Mouse (Mus musculus) adrenal gland, postnatal 36 days (tissue): Measurements from ENCODE around the gene Dock1. TPM values are rescaled to one million over a fixed set of nuclear protein-coding genes. Genes with fewer than 3 reads are reported as not detected.
A peak's percentile ranks its signal among the peaks of the same experiment; 100 is the strongest.

Experiments used
- DNase-seq, 2 experiments: peaks; one replicate each; pipeline ENCODE4 v3.0.0; 2021; ENCODE audit warnings: mixed read lengths in 1 of 2
- total RNA-seq, 2 experiments: library from RNA; stranded (reverse); gene quantifications; 2 replicates each; pipeline ENCODE4 v1.2.3; 2021

The Dock1 gene
- total RNA-seq, 2 experiments from 2014 or later, result 148 to 181 TPM

DNA sequence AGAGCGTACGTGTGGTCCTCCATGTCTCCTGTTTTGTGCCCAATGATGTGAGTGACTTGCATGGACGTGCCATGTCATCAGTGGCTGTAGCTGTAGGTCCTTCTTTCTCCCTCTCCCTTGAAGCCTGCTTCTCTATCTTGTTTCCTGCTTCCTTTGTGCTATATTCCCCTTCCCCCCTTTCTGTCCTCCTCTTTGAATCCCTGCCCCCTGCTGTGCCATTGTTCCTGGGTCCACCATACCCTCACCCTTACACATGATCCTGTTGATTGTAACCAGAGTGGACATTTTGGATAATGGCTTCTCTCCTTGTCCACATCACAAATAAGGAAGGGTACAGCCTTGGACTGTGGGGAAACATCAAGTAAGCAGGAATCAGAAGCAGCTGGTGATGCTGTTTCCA lies 81.0 kb downstream of the Dock1 start:
- DNase-seq, result no peak

DNA sequence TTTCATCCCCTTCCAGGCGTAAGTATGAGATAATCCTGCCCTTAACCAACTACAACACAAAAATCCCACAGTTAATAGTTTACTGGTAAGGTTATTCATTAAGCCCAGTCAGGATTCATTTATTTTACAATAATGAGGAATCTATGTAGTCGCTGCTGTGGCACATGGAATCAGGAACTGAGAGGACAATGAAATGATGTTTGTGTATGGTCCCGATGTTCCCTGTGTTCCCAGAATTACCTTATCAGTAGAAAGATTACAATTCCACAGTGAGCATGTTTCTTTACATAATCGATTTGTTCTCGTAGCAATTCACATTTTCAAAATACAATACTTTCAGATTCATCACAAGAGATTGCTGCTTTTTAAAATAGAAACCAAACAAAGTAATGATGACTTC lies 83.0 kb downstream of the Dock1 start:
- no peak for DNase-seq

DNA sequence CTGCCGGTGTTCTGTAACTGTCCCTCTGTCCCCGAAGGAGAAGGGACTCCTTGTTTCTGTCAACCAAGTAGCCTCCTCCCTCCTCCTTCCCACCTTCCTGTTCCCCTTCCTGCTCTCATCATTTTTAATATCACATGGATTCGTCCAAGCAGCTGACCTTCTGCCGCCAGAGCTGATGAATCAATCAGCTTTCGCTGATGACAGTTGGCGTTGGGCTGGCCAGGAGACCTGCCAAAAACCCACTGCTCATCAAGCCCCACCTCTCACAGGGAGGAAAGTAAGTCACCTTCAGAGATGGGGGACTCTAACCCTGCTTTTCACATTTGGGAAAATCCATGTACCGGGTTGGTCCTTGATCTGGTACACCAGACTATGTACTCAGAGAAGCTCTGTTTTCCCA lies 87.2 kb downstream of the Dock1 start:
- peak; percentile 18 to 34 for DNase-seq

DNA sequence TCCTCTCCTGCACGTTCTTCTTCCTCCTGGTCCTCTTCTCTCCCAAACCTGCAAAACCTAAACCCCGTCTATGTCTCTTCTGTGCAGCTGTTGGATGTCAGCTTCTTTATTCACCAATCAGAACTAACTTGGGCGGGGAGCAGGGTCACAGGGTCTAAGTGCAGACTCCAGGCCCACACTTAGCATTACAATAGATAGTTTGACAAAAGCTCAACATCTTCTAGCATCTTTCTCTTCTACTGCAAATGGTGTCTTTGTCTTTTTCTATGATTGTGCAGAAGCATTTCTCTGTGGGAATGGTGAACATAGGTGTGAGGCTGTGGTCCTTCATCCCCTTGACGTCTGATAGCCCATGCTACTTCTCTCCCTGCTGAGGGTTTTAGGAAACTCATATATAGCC lies 91.3 kb downstream of the Dock1 start:
- no peak for DNase-seq

DNA sequence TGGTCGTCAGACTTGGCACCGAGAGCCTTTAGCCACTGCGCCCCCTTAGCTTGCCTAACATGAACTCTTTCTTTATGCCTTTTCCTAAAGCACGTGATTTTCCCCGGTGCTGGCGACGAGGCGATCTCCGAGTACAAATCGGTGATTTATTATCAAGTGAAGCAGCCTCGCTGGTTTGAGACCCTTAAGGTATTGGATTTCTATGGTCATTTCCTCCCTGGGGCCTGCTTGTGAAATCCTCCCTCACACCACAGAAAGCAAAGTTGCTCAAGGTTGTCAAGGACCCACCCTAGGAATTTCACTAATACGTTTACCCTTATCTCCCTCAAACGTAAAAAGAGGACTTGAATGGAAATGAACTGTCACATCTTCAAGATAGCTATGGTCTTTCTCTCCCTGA lies 94.7 kb downstream of the Dock1 start:
- no peak for DNase-seq

DNA sequence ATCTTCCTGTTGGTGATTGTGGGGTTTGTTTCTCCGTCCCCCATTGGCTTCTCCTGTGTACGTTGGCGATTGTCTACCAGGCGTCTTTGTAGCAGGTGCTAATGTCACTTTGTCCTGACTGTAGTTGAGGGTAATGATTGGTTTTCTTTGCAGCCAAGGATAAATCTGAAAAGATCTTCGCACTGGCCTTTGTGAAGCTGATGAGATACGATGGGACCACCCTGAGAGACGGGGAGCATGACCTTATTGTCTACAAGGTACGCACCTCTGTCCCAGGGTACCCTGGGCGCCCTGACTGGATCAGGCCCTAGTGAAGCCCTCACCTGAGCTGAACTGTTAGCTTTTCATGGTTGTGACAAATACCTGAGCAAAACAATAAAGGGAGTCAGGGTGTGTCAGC lies 100.9 kb downstream of the Dock1 start:
- no peak for DNase-seq

DNA sequence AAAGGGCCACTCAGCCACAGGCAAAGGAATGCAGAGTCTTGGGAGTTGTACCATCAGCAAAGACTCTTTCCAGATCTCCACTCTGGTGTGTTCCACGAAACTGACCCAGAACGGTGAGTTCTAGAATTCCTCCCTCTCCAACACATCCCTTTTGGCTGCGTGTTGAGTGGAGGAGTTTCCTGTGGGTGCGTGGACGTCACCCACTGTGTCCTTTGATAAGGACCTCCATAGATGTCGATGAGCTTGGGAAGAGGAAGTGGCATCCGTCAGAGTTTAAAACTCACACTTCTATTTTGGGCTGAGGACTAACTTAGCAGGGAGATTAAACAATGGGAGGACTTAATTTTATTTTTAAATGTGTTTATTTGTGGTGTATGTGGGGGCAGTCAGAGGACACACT lies 101.9 kb downstream of the Dock1 start:
- no peak for DNase-seq

DNA sequence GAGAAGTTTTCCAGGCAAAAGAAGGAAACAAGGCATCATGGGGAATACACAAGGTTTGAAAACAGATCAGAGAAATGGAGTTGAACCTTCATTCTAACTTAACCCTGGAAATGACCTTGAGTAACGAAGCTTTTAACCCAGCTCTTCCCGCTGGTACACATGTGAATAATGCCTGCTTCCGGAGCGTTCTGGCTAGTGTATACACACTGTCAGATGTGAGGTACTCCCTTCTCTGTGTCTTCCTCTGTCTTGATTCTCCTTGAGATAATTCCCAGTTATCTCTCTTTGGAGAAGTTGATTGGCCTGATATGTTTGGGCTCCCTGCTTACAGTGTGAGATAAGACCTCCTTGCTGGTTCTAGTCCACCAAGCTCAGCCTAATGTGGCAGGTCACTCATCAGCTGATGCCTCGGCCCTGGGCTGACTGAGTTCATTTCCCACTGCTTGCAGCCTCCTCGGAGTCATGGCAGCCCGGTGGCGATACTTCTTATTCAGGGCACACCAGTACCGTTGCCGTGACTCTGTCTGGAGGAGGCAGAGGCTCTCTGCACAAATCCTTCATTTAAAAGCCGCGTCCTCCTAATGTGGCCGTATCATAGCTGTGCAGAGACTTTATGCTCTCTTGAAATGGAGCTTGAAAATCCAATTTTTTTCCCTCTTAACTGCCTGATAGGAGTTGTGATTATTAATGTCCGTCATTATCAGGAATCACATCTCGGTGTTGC lies 102.6 kb downstream of the Dock1 start:
- DNase-seq, result no peak

DNA sequence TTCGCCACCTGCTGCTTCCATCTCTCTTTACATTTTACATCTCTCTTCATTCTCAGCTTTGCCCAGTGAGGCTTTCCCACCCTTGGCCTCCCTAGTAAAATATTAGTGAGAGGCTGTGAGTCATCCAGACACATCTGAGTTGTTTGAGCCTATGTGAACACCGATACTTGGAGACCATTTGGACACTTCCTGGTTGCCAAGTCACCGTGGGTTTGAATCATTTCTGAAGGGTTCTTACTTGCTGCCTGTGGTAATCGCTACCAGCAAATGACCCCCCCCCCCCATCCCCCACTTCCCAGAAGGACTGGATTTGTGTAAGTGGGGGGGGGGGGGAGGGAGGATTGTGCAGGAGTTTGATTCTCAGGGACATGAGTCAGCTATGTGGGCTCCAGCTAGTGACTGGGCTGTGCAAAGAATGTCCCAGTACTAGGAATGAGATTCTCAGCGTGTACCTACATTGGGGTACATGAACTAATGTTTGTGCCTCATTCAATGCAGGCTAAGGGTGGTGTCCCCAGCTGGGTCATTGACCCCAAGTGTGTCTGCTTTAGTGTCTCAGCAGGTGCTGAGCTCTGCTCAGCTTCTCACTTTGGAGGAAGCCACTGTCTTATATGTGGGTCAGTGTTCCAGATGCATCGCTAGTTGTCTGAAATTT lies 103.4 kb downstream of the Dock1 start:
- DNase-seq, result peak; percentile 24 to 33

DNA sequence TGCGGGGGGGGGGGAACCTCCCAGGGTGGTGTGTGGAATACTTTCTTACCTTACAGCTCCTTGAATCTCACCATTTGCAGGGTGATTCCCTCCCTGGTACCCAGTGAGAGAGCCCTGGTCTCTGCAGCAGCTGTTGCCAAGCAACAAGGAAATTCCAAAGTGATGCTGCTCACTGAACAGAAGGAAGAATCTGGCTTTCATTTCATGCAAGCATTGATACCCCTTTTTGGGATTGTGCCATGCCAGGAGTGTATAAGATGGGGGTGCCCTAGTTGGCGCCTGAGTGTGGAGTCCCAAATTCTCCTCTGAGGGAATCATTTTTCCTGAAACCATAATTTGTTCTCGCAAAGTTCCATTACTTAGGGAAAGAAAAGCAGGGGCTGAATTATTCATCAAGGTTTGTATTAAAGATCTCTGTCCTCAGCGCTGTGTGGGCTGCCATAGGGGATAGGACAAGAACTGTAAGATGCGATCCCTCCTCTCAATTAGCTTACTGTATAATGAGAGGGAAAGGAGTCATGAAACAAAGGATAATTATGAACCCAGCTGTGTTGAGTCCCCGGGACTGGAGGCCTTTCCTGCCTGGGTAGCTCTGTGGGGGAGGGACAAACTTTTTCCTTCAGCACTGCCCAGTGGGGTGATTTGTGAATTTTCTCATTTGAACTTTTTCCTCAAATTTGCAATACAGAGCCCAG lies 104.2 kb downstream of the Dock1 start:
- no peak for DNase-seq

DNA sequence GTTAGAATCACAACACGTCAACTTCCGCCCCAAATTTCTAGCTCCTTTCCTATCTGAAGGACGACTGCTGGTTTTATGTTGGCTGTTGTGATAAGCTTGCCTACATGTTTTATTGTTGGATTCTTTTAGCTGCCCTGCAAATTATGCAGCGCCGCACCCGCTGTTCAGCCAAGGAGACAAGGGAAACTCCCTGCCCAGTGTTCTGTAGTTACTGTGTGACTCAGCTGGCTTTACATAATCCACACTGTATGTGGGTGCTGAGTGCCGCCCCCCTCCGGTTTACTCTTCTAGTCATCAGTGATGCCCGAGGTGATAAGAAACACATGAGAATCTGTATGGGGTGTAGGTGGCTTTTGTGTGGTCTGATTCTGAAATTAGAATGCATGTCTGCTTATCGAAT lies 105.2 kb downstream of the Dock1 start:
- peak; percentile 27 to 48 for DNase-seq

DNA sequence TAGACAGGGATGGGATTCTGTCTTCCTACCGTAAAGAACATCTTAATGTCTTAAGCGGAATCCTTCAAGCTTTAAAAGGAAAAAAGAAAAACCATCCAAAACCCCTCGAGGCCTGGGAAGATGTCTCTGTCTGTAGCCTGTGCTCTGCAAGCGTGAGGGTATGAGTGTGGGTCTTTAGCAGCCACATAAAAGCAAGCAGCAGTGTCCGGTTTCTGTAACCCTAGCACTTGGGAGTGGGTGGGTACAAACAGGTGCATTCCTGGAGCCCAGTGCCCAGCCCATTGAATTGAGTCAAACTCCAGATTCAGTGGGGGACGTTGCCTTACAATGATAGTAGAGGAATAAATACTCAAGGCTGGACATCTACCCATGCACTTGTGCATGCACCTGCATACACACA lies 105.9 kb downstream of the Dock1 start:
- no peak for DNase-seq

DNA sequence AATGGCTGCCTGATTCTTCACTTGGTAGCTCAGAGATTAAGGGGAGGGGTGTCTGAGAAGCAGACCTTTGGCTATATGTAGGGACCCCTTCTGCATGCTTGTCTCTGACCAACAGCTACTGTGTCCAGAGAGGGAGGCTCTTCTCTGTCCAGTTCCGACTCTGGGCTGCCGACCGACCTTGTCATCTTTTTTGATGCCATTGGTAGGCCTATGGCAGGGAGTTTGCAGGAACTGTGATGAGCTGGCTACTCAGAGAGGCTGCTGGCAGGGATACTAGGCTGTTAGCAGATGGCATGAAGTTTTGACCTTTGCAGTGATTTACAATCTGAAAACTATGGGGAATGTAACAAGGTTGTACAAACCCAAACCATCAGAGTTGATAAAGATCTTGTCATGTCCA lies 109.3 kb downstream of the Dock1 start:
- peak; percentile 57 to 60 for DNase-seq

DNA sequence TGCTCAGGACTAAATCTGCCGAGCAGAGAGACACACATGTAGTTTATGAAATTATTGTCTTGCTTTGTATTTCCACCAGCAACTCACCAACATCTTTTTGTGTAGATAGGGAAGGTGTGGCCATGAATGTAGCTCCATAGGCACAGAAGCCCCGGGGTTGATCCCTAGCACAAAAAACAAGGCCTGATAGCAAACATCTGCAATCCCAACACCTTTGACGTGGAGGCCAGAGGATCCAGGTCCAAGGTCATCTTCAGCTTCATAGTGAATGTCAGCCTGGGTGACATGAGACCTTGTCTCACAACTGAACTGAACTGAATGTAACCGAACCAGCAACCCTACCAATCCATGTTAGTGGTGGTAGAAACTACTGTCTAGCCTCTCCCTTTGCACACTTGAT lies 116.7 kb downstream of the Dock1 start:
- no peak for DNase-seq

DNA sequence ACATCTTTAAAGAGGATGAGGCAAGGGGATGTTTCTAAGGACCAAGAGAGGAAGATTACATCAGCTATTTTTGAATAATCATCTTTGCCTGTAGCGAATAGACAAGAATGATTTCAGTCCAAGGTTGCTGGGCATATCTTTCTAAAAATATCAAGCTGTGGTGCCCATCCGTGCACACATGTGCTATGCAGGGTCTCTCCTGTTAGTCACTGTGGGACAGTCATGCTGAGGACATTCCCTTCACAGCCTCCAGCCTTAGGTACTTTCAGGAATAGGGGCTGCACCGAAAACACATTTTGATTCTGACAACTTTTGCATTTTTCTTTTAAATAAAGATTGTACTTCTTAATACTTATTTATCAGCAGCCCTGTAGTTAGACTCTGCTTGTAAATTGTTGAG lies 124.4 kb downstream of the Dock1 start:
- no peak for DNase-seq

DNA sequence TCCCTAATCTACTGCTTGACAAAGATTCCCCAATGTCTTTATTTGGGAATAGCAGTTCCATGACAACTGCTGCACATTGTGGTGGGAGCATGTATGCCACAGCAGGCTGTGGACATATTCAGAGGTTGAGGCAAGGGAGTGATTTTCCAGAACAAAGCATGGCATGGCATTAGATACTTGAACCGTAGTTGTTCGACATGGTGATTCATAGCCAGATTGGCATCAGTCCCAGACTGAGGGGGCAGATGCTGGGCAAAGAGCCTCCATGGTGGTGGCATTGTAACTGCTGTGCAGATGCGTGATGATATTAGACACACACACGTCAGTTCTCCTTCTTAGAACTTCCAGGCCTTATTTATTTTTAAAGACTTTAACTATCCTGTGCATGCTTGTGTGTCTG lies 129.6 kb downstream of the Dock1 start:
- peak; percentile 85 to 89 for DNase-seq

DNA sequence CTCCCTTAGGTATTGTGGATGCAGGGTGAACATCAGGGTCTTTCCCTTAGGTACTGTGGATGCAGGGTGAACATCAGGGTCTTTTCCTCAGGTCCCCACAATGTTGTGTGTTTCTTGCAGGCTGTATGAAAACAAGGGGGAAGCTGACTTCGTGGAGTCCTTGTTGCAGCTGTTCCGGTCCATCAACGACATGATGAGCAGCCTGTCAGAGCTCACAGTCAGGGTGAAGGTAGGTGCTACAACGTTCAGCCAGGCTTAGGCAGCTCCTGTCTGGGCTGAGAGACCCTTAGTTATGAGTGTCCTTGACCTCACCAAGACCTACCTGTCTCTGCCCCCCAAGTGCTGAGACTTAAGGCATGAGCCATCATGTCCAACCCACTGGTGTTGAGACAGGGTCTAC lies 134.0 kb downstream of the Dock1 start:
- DNase-seq, result no peak

DNA sequence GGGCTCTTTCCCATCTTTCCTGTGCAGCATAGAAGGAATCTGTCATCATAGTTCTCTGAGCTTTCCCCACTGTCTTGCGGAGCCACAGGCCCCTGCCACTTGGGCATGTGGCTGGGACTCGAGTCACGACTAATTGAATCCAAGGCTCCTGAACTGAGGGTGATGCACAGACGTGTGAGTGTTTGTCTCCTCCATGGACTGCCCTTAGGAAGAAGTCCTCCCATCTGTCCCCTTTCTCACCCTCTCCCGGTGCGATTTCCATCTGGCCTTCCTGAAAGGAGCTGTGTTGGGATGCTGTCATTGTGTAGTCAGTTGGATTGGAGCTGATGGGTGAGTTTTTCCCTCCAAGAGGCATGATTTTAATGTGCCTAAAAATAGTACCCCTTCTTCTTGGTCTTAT lies 136.3 kb downstream of the Dock1 start:
- DNase-seq, result no peak

DNA sequence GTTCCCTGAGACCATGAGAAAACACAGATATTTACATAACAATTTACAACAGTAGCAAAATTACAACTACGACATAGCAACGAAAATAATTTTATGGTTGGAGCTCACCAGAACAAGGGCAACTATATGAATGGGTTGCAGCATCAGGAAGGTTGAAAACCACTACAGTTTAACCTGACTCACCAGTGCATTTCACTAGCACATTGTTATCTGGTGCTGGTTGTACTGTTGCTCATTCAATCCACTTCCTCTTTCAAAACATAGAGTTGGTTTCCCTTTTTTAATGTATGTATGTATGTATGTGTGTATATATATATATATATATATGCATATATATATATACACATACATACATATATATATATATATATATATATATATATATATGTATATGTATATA lies 138.0 kb downstream of the Dock1 start:
- DNase-seq, result no peak

DNA sequence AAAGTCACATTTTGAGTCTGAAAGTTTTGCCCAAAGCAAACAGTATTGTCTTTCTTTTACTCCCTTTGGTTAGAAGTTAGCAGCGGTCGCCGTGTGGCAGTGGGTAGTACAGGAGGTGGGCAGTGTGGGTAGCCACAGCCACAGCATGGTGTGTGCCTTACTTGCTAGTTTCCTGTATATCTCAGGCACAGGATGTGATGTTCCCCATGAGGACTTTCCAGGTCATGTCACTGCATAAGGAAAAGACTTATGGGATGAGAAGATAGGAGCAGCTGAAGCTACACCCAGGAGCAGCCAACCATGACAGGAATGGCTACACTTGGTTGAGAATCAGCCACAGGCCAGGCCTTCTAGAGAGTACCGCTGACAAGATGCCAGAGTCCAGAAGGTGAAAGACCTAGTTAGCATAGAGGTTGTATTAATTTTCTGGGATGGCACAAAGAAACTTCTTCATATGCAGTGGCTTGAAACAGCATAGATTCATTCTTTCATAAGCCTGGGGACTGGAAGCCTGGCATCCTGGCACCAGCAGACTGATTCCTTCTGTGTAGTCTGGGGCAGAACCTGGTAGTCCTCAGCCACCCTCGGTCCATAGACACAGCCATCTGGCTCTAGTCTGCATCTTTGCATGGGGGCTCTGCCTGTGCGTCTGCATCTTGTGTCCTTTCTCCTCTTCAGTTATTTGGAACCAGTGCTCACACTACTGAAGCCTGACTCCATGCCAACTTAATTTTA lies 139.0 kb downstream of the Dock1 start:
- DNase-seq, result no peak

DNA sequence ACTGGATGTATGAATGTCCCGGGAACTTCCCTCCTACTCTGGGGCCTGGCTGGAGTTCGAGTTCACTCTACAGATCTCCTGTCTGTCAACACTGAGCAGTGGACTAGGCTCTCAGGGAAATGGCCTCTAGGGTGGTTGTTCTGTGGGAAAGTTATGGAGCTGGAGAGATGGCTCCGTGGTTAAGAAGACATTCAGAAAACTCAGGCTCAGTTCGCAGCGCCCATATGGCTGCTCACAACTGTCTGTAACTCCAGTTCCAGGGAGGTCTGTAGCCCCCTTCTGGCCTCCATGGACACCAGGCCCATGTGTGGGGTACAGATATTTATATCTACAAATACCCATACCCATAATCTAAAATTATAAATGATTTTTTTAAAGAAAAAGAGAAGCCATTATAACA lies 148.0 kb downstream of the Dock1 start:
- DNase-seq, result no peak

DNA sequence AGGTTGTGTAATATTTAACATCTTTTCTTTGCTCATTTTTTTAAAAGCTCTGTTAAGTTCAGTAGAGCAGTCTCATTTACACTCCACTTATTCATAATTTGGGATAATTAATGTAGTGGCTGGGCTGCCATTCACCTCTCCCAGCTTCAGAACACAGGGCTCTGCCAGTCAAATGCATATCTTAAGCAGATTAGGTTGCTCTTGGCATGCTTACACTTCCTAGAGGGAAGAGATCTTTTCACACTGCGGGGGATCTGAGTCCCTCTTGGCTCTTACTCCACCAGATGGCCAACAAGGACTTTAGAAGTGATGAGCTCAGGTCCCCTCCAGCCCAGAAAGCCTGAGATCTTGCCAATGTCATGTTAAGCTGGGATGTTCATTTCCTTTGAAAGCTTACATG lies 150.8 kb downstream of the Dock1 start:
- no peak for DNase-seq

DNA sequence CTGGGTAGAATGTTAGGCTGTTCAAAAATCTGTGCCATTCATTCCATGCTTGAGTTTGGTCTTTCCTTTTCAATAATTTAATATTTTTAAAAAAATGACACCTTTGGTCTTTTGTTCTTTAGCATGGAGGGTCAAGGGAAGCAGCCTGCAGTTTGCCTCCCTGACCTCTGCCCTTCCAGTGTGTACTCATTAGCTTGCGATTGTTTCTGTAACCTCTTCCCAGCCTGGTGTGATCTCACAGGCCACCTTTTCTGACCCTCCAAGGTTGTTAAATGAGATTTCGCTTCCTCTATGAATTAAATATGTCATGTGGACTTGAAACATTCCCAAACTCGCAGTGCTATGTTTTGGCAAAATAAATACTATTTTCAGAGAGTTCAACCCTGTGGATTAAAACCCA lies 151.6 kb downstream of the Dock1 start:
- peak in 1 of 2 experiments; percentile 16 for DNase-seq
